Mouse (Mus musculus) liver, postnatal 0 days (tissue): ENCODE measurements at regions not wholly inside any gene's neighbourhood (a gene's known extent, or its start where the extent isn't known, plus 50 kb on each side); places are given as distances from the start of the nearest gene placed in this dataset.

ENCODE experiments used
- ATAC-seq: fragments of 200-750 bp; cut with Nextera tagmentation; 2 replicates; pipeline ENCODE4 v1.8.0; 2017; ENCODE audit warnings: mild to moderate bottlenecking, moderate library complexity
- DNase-seq: peaks from one replicate; pipeline ENCODE4 v3.0.0-alpha.2; 2016
- H3K27ac ChIP-seq: fragments of 300-500 bp; sonication (generic); 2 replicates; pipeline ENCODE4 v1.5.1; 2014; ENCODE audit warnings: antibody characterized with exemption, moderate library complexity, mild to moderate bottlenecking, low read depth
- H3K27me3 ChIP-seq: fragments of 300-500 bp; sonication (generic); 2 replicates; pipeline ENCODE4 v1.6.1; 2014; ENCODE audit warnings: low read length, control low read depth, mixed read lengths; ENCODE audit not compliant: insufficient read depth
- H3K36me3 ChIP-seq: fragments of 300-500 bp; sonication (generic); replicated peaks from 2 replicates; pipeline ENCODE4 v1.6.1; 2014; ENCODE audit warnings: mild to moderate bottlenecking, control low read depth, low read length, moderate library complexity, mixed read lengths; ENCODE audit not compliant: insufficient read depth
- H3K4me1 ChIP-seq: fragments of 300-500 bp; sonication (generic); 2 replicates; pipeline ENCODE4 v1.6.1; 2014; ENCODE audit warnings: antibody characterized with exemption, mild to moderate bottlenecking, control low read depth; ENCODE audit not compliant: insufficient read depth
- H3K4me2 ChIP-seq: fragments of 300-500 bp; sonication (generic); 2 replicates; pipeline ENCODE4 v1.6.1; 2014; ENCODE audit warnings: low read depth, mild to moderate bottlenecking, low read length, moderate library complexity, mixed read lengths
- H3K4me3 ChIP-seq: fragments of 300-500 bp; sonication (generic); 2 replicates; pipeline ENCODE4 v1.5.1; 2014; ENCODE audit warnings: low read depth, low read length
- H3K9ac ChIP-seq: fragments of 300-500 bp; sonication (generic); replicated peaks from 2 replicates; pipeline ENCODE4 v1.6.1; 2014; ENCODE audit warnings: mild to moderate bottlenecking, moderate library complexity
- H3K9me3 ChIP-seq: fragments of 300-500 bp; sonication (generic); 2 replicates; pipeline ENCODE4 v1.6.1; 2016; ENCODE audit warnings: mild to moderate bottlenecking, control low read depth, low read length, mixed read lengths
- CTCF ChIP-seq: sonication (generic); IDR thresholded peaks from 2 replicates; pipeline ENCODE4 v1.5.1; 2016; ENCODE audit warnings: antibody characterized with exemption, low read depth
- EP300 ChIP-seq: IDR thresholded peaks from 2 replicates; pipeline ENCODE4 v1.6.1; 2016; ENCODE audit warnings: antibody characterized with exemption, low read depth, mild to moderate bottlenecking
- WGBS: fragments of 180-500 bp; shearing (Covaris S2); extraction: QIAGEN DNeasy Blood & Tissue Kit; methylation state at CpG from one replicate; pipeline ENCODE4 v1.1.7; 2014; ENCODE audit not compliant: insufficient replicate concordance; 5-methylcytosine and 5-hydroxymethylcytosine counted together

DNA sequence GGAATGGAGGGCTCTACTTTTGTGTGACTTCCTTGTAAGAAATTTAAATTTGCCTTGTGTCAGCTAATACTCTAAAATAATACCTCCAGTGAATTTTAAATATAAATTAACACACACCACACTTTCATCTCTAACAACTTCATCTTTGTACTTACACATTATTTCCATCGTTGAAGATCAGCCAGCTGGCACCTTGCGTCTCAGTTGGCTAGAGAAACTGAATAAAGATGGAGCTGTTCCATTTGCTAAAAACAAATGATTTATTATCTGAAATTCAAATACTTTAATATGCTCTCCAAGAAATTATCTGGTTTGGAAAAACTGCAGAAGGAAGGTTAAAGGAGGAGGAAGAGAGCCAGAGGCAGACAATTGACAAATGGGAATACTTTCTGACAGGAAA, 122.0 kb upstream of the Gm11096 start:
- Histone ChIP-seq H3K27ac (no peak overlapping the region), H3K9me3 (no peaks in the 10 kb centered on the region), H3K4me1 (no peaks in the 10 kb centered on the region), H3K9ac (no peak overlapping the region), H3K27me3 (no peaks in the 10 kb centered on the region), H3K36me3 (no peaks in the 10 kb centered on the region), H3K4me2 (no peak overlapping the region), H3K4me3 (no peak overlapping the region)
- no peak for ATAC-seq
- TF ChIP-seq CTCF (no peak), EP300 (no peak)
- 78% methylated on average over 2 of the region's 2 CpGs for WGBS
- no peak for DNase-seq

DNA sequence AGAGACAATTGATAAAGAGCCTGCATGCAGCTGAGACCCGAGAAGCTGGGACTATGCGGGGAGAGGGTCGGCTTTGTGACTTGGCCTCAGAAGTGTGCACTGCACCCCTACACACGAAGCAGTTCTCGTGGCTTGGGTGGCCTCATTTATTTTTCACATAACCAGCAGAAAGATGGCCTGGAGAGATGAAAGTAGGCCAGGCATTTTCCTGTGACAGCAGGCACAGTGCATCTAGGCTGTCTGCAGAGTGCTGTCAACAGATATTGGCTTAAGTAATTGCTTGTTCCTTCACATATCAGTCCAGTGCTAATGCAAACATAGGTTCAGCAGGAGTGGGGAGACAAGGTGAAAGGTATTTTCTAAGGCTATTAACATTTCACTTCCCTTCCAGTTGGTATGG, 124.9 kb upstream of the Gm11096 start:
- H3K4me3 ChIP-seq: no peak overlapping the region
- no peaks in the 10 kb centered on the region for H3K27me3 ChIP-seq
- ATAC-seq: no peak
- no peak overlapping the region for H3K9ac ChIP-seq
- H3K4me2 ChIP-seq: no peak overlapping the region
- no peaks in the 10 kb centered on the region for H3K36me3 ChIP-seq
- H3K4me1 ChIP-seq: no peaks in the 10 kb centered on the region
- H3K9me3 ChIP-seq: no peaks in the 10 kb centered on the region
- H3K27ac ChIP-seq: no peak overlapping the region
- WGBS: 79% methylated on average over 5 of the region's 5 CpGs
- no peak for DNase-seq
- TF ChIP-seq CTCF (no peak), EP300 (no peak)

DNA sequence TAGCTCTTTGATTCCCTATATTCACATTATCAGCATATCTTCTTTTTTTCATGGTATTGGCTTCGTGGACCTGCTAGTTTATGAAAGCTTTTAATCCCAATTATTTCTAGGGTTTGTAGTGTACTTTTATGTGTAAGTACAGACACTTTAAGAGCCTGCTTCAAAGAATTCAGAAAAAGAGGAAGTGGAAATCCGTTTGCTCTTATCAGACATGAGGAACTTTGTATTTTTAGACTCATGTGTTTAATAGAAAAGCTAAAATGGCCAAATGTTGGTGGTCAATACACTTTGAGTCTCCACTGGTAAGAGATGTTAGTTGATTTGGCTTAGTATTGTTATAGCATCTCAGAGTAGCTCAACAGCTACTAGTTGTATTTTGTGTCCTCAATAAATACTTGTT, 135.7 kb upstream of the Gm11096 start:
- DNase-seq (no peak), ATAC-seq (no peak)
- Histone ChIP-seq H3K4me1 (no peaks in the 10 kb centered on the region), H3K9me3 (no peaks in the 10 kb centered on the region), H3K27me3 (no peaks in the 10 kb centered on the region), H3K4me3 (no peak overlapping the region), H3K9ac (no peak overlapping the region), H3K4me2 (no peak overlapping the region), H3K36me3 (no peaks in the 10 kb centered on the region), H3K27ac (no peak overlapping the region)
- 25% methylated on average over 2 of the region's 2 CpGs for WGBS
- no peak for TF ChIP-seq EP300
- TF ChIP-seq CTCF: no peak

DNA sequence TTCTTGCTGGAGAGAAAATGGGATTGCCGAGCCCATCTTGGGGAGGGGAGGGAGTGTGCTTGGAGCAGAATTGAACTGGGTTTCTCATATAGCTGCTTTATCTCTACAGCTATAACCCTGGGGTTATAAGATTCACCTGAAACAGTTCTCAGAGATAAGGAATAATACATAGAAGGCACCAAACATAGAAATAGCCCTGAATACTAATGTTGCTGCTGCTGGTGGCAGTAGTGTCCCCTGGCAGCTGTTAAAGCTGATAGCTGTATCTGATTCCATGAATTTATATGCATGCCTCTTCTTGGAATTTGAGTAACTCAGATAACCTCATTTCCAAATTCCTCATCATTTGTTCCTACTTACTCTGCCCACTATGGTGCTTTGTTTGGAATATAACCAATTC, 137.0 kb upstream of the Gm11096 start:
- H3K4me3 ChIP-seq: no peak overlapping the region
- WGBS: 47% methylated on average over 1 of the region's 1 CpGs
- ATAC-seq (peak; percentile 49), DNase-seq (no peak)
- H3K4me2 ChIP-seq: no peak overlapping the region
- H3K4me1 ChIP-seq: no peaks in the 10 kb centered on the region
- no peak overlapping the region for H3K9ac ChIP-seq
- no peaks in the 10 kb centered on the region for H3K9me3 ChIP-seq
- no peaks in the 10 kb centered on the region for H3K36me3 ChIP-seq
- no peaks in the 10 kb centered on the region for H3K27me3 ChIP-seq
- no peak overlapping the region for H3K27ac ChIP-seq
- TF ChIP-seq EP300 (peak; percentile 40; the same call in 1 of the 2 replicates), CTCF (no peak)

DNA sequence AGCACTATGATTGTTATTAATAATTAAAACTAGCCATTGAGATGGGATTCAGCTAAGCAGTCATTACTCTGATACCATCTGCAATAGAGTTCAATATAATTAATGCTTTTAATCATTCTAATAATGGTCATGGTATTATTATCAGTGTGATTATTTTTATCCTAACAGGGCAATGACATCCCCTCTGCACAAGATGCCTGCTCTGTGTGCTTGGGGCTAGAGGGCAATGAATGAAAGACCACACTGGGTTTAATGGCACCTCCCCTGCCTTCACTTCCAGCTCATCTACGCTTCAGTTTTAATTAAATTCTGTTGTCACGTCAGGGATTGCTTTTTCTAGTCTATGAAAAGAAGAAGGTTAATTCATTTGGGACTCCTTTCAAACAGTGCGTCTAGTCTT, 139.1 kb upstream of the Gm11096 start:
- H3K36me3 ChIP-seq: no peaks in the 10 kb centered on the region
- DNase-seq (no peak), ATAC-seq (no peak)
- no peaks in the 10 kb centered on the region for H3K9me3 ChIP-seq
- H3K4me3 ChIP-seq: no peak overlapping the region
- 80% methylated on average over 3 of the region's 3 CpGs for WGBS
- no peaks in the 10 kb centered on the region for H3K27me3 ChIP-seq
- TF ChIP-seq CTCF: no peak
- no peak for TF ChIP-seq EP300
- no peak overlapping the region for H3K4me2 ChIP-seq
- H3K27ac ChIP-seq: no peak overlapping the region
- no peak overlapping the region for H3K9ac ChIP-seq
- H3K4me1 ChIP-seq: no peaks in the 10 kb centered on the region

DNA sequence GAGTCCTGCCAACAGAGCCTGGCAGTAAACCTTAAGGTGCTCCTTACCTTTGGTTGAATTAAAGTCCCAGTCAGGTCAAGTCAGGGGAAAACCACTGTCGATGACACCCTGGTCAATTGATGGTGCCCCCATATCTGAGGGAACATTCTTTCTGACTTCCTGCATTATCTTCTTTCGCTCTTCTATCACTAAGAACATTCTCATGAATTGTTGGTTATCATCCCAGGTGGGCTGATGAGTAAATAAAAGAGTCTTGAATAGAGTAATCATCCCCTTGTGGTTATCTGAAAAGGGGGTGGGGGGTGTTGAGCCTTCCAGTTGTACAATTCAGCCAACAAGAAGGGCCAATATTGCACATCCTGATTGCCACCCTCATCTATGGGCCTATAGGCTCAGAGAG, 149.7 kb upstream of the Gm11096 start:
- H3K27me3 ChIP-seq: no peaks in the 10 kb centered on the region
- peaks cover 2% of the 10 kb centered on the region; the same call in 1 of the 2 replicates for H3K9me3 ChIP-seq
- H3K9ac ChIP-seq: no peak overlapping the region
- H3K4me2 ChIP-seq: no peak overlapping the region
- H3K4me3 ChIP-seq: no peak overlapping the region
- no peak overlapping the region for H3K27ac ChIP-seq
- H3K4me1 ChIP-seq: no peaks in the 10 kb centered on the region
- DNase-seq (no peak), ATAC-seq (no peak)
- TF ChIP-seq CTCF: no peak
- no peak for TF ChIP-seq EP300
- 72% methylated on average over 2 of the region's 2 CpGs for WGBS
- H3K36me3 ChIP-seq: no peaks in the 10 kb centered on the region

DNA sequence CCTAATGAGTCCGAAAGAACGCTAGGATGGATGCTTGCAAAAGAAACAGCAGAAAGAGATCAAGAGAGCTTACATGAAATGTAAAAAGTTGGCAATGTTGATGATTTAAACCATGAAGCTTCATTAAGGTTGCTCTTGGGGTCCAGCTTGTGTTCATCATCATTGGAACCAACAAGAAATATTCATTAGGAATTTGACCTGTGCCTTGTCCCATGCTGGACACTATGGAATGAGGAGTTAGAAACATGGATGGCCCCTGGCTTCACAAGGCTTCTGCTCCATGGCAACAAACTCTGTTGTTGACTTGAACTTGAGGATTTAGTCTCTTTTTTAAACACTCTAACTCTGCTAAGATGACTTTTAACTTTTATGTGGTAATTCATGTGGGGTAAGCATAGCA, 159.0 kb upstream of the Gm11096 start:
- Histone ChIP-seq H3K4me2 (no peak overlapping the region), H3K27ac (no peak overlapping the region), H3K36me3 (no peaks in the 10 kb centered on the region), H3K4me3 (no peak overlapping the region), H3K9me3 (no peaks in the 10 kb centered on the region), H3K9ac (no peak overlapping the region), H3K4me1 (no peaks in the 10 kb centered on the region), H3K27me3 (no peaks in the 10 kb centered on the region)
- TF ChIP-seq EP300: no peak
- TF ChIP-seq CTCF: no peak
- DNase-seq (no peak), ATAC-seq (no peak)
- WGBS: 69% methylated on average over 2 of the region's 2 CpGs
